Mouse (Mus musculus): ENCODE measurements around the gene Arv1.

GRCm38 (mm10) chr8:124754101-124754791, 32.3 kb downstream of the Arv1 start:
- TF ChIP-seq USF1 (IDR thresholded peaks at IDR 0.05; ENCODE audit: low read depth, low read length) (no peak), CTCF (IDR thresholded peaks at IDR 0.05 in 2 of 3, conservative IDR thresholded peaks at IDR 0.05 in 1 of 3; ENCODE audit: control insufficient read depth in 1 of 3, insufficient read depth in 1 of 3, low read depth in 2 of 3, low read length in 3 of 3, poor library complexity in 1 of 3, severe bottlenecking in 1 of 3) (no peak)

Data from MEL (cell line).